Mouse (Mus musculus) v-Abl transformed pro-B cells (cell line): ENCODE results near the gene Slc35g1.

ENCODE experiments used
- in situ Hi-C, 2 experiments: fragments of 400-800 bp; cut with MboI; formaldehyde crosslinking; loops; one replicate each; pipeline ENCODE4 v1.15.1; 2025; ENCODE audit not compliant: unreplicated experiment in 2 of 2

Slc35g1 gene

DNA sequence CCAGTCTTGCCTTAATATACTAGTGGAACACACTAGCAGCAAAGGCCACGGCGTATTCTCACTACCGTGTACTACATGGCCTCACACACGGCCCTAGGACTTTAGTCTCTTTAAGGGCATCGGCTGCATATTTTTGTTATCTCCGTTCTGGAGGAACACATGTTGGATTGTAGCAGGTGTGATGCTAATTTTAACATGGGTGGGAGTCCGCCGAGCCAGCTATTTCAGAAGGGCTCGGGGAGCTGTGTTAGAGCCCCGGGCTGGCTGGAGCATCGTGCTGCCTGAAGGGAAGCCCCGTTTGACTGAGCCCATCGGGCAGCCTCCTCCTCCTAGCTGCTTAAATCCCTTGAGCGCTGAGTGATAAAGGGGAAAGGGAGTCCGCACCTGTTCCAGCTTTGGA lies 39.4 kb downstream of the Slc35g1 start:
- in situ Hi-C loops = loop anchor here (10.0 to 25.0 kb wide), 2 partner anchors 327 to 370 kb away; no protein-coding TSS in a partner anchor

DNA sequence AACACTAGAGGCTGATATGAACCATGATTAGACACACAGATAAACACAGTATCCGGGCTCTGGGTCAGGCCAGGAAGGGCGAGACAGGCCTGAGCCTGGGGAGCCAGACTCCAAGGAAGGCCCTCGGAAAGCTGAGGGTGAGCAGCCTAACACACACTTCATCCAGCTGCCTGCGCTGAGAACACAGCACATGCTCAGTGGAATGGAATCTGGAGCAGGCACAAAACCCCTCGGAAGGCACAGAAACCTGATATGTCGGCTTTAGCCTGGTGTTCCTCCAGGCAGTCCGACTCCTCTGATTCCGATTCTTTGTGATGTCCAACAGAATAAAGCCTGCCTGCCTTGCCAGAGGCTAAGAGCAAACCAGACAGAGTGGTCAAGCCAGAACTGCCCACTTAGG lies 46.1 kb downstream of the Slc35g1 start:
- in situ Hi-C loops = loop anchor here in 1 of 2 experiments (25.0 kb wide), 1 partner anchor 320 kb away; no protein-coding TSS in a partner anchor

DNA sequence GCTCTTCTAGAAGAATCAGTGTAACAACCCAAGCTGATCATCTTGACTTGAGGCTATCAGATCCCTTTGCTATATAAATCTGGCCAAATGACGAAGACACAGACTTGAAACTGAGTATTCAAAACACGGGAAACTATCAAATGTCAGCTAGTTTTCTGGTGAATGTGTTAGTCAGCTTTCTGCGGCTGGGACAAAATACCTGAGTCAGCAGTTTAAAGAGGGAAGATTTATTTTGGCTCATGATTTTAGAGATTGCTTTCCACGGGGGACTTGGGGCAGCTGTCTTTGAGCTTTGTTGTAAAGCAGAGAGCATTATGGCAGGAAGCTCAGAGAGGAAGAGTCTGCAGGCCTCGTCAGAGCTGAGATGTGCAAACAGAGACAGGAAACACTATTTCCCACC lies 50.0 kb downstream of the Slc35g1 start:
- in situ Hi-C loops = loop anchor here in 1 of 2 experiments (25.0 kb wide), 1 partner anchor 317 kb away; no protein-coding TSS in a partner anchor
